Mouse (Mus musculus): ENCODE data around the gene Pknox2.

DNA sequence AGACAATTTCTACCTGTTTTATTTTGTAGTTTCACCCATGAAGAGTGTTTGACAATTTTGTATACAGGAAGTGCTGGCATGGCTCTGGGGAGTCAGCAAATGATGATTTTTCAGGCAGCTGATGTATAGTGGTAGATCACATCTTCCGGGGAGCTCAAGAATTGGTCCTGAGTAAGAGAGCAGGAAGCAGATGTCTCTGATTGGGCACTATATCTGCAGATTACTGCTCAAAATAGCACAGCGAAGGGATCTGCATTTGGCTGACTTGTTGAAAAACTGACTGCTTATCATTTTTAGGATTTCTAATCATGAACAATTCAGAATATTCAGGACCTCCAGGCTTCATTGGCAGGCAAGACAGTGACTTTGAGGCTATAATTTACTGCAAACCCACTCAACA lies 295.0 kb downstream of the Pknox2 start:
- TF ChIP-seq POLR2A (IDR thresholded peaks at IDR 0.05; ENCODE audit: control insufficient read depth, low read depth, low read length) (no peak), CTCF (IDR thresholded peaks at IDR 0.05; ENCODE audit: control insufficient read depth, insufficient read depth, insufficient replicate concordance, low read depth, low read length) (no peak)
